Mouse (Mus musculus) mesoderm, embryonic 11.5 days (tissue): ENCODE data around the gene Prpsap2.
A peak's percentile ranks its signal among the peaks of the same experiment; 100 is the strongest.
"Not testable (repeated sequence)": the region's sequence is repeated elsewhere in the genome, so short reads cannot be mapped to it uniquely, and the experiment has no call there.

ENCODE experiments used
- DNase-seq: peaks from one replicate; pipeline ENCODE4 v3.0.0-alpha.2; 2012; ENCODE audit warnings: low read depth, low spot score

Prpsap2 gene

GRCm38 (mm10) chr11:61761584-61762407, at the start of gene Prpsap2:
Gene Prpsap2, minus strand, starts transcription at chr11:61762088.
- peak; percentile 97 for DNase-seq

- DNase-seq, result peak; percentile 27
Observed at GRCm38 (mm10) chr11:61809793-61810192, 47.9 kb upstream of the Prpsap2 start.

DNA sequence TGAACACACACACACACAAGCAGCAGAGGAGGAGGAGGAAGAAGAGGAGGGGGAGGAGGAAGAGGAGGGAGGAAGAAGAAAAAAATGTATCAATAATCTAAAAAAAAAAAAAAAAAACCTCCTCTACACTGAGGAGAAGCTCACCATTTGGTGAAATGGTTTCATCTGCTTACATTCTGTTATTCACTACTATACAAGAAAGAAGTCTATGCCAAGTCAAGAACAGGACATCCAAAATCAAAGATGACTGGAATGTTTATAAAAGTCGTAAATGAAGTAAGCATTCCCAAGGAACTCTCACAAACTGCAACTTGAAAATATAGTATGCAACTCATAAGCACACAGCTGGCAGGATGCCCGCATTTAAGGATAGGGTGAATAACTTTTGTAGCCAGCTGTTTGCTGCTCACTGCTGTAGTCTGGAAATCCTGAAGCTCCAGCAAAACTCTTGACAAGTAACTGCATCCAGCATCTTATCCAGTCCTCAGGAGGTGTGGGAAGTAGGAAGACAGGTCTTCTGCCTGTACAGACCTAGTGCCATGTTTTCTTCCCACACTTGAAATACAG, 46.7 kb upstream of the Prpsap2 start:
- no peak for DNase-seq

DNA sequence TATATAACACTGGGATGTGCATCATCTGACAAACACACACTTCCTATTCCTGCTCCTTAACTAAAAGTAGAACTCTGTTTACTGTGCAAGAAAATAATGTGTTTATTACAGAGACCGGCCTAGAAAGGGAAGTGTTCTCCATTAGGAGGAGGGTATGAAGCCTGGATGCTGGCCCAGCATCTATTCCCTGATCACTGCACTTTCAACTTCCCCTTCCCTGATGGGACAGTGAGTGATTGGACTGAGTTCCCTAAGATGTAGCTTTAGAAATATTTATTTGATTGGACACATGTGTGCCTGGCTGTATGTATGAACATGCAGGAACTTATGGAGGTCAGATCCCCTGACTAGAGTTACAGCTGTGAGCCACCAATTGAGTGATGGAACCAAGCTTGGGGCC, 31.6 kb upstream of the Prpsap2 start:
- no peak for DNase-seq

- no peak for DNase-seq
Observed at GRCm38 (mm10) chr11:61788550-61788949, 26.7 kb upstream of the Prpsap2 start.

GRCm38 (mm10) chr11:61782526-61782925, 20.6 kb upstream of the Prpsap2 start:
- not testable (repeated sequence) for DNase-seq

GRCm38 (mm10) chr11:61774551-61775149, 12.8 kb upstream of the Prpsap2 start:
- no peak for DNase-seq

DNA sequence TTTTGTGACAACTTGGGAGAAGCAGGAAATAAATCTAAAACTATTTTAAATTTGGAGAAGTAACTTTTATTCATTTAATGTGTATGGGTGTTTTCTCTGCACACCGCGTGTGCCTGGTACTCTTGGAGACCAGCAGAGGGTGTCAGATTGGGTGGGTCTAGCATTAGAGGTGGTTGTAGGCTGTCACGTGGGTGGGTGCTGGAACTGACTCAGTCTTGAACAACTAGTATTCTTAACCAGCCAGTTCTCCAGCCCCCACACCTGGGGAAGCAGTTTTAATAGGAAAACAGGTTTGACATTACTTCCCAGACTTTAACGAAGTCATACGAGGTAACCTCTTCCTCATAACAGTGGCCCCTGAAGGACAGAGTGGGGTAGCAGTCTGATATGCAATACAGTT, 1.4 kb downstream of the Prpsap2 start:
- DNase-seq, result no peak

DNA sequence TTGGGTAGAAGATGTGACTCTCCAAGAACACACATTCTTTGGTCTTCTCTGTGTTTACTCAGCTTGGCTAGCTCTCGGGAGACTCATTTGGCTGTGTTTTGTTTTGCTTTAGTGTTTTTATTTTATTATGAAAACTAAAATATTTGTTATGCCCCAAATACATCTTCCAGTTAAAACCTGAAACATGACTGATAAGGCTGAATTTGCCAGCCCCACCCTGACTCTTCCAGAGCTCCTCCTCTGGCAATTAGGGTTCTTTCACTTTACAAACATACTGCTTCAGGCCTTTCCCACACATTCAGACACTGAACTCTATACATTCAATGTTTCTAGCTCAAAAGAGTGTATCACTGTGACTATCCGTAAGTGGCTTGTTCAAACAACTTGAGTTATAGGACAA, 4.7 kb downstream of the Prpsap2 start:
- DNase-seq, result no peak

GRCm38 (mm10) chr11:61751612-61752011, 10.3 kb downstream of the Prpsap2 start:
- DNase-seq, result peak; percentile 6

DNA sequence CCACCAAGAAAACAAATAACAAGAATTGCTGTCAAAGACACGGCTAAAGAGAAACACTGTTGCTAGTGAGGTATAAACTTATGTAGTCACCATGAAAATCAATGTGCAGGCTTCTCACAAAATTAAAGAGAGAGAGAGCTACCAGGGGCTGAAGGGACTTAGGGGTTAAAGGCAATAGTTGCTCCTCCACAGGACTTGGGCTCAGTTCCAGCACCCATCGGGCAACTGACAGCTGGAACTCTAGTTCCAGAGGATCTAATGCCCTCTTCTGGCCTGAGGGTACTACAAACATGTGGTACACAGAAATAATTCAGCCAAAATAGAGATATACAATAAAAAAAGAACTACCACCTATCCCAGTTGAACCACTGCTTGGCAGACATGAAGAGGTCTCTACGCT, 14.7 kb downstream of the Prpsap2 start:
- DNase-seq, result no peak

DNA sequence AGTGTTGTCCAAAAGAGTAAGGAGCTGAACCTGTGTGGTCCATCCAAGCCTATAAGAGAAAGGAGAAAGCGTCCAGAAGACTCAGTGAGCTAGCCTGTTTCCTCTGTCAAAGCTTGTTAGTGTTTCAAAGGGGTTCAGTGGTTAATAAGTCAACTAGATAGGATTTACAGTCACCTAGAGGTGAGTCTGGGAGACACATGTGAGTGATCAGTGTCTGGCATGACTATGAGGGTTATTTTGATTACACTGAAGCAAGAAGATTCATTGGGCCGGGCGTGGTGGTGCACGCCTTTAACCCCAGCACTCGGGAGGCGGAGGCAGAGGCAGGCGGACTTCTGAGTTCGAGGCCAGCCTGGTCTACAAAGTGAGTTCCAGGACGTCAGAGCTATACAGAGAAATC, 16.1 kb downstream of the Prpsap2 start:
- no peak for DNase-seq

- no peak for DNase-seq
Observed at GRCm38 (mm10) chr11:61744460-61744859, 17.4 kb downstream of the Prpsap2 start.

DNA sequence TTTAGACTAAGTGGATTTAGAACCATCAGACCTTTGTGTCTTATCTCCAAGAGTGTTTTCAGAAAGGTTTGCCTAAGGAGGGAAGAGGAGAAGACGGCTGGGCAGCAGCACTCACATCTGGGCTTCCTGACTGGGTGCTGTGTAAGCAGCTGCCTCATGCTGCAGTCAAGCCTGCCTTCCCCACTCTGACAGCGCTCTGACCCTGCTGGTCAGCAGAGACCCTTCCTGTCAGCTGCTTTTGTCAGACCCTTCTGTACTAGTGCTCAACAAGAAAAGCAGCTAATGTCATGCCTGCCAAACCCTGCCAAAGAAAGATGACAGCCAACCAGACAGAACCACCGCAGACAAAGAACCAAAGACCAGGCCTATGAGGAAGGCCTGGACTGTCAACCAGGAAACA, 18.1 kb downstream of the Prpsap2 start:
- no peak for DNase-seq

DNA sequence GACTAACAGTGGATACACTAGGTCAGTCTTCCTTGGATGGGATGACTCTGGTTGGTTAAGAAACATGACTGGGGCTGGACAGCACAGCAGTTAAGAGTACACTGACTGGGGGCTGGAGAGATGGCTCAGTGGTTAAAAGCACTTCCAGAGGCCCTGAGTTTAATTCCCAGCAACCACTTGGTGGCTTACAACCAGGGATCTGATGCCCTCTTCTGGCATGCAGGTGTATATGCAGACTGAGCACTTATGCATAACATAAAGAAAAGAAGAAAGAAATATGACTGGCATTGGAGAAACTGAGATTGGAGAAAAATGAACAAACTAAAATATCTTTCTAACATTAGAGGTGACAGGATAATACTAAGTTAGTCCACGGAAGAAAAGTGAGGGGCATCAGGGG, 21.4 kb downstream of the Prpsap2 start:
- no peak for DNase-seq

DNA sequence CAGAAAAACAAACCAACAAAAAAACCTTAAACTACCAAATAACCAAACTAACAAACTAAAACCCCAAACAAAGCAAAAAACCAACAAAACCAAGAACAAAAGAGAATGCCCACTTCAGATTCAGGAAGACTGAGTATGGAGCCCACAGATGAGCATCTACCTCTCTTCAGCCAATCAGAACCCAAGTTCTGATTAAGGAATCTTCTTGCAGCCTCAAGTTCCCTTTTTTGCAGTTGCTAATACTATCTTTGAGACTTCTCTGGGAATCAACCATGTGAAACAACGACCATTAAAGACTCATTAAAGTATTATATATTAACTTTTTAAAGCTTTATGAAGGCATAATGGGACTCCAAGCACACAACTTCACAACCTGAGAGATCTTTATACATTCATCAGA, 24.6 kb downstream of the Prpsap2 start:
- DNase-seq, result no peak

GRCm38 (mm10) chr11:61732672-61733071, 29.2 kb downstream of the Prpsap2 start:
- DNase-seq, result no peak

DNA sequence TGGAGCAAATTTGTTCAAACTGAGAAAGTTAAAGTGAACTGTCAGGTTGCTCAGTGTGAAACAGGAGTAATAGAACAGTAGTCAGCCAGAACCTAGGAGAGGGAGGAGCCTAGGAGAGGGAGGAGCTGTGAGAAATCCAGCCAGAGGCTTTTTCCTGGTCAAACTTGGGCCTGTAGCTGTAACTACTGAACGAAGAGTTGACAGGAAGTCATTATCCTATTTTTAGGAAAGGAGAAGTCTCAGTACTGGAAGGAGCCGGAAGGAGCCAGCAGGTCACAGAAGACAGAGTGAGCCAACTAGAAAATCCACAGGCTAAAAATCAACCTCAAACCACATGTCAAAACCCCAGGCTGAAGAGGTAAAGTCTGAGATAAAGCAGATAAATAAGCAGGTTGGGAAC, 33.9 kb downstream of the Prpsap2 start:
- DNase-seq, result no peak

GRCm38 (mm10) chr11:61722077-61722476, 39.8 kb downstream of the Prpsap2 start:
- no peak for DNase-seq

DNA sequence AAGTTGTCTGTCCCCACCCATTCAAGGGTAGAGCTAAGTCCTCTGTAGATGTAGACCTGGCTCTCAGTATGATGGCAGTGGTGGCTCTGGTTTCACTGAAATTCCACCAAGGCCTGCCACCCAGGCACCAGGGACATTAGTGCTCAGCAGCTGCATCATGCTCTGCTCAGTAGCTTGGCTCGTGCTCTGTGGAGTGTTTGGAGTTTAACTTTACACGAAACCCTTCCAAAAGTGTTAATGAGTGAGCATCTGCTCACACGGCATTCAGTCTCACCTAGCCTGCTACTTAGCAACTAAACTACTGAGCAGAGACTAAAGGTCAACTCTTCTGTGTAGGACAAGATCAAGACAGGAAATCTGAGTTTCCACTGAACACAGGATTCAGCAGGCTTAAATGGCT, 41.3 kb downstream of the Prpsap2 start, which contains the start of gene Slc5a10:
Gene Slc5a10 (minus strand): TSS at position 191 of the 400 bp plus-strand sequence.
- no peak for DNase-seq

DNA sequence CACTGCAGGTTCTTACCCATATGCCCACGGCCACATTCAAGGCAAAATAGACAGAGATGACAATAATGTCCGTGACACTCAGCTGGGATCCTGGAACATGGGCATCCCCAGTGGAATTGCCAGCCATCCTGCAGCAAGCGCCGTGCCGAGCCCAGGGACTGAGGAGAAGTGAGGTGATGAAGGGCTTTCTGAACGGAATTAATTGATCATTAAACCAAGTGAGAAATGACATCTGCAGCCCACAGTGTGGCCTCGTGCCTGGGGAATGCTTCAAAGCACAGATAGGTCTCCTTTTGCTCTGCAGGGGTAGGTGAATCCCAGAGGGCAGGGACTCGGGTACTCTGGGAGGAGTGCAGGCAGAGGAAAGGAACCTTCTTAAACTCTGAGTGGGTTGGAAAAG, 42.1 kb downstream of the Prpsap2 start:
- DNase-seq, result no peak

DNA sequence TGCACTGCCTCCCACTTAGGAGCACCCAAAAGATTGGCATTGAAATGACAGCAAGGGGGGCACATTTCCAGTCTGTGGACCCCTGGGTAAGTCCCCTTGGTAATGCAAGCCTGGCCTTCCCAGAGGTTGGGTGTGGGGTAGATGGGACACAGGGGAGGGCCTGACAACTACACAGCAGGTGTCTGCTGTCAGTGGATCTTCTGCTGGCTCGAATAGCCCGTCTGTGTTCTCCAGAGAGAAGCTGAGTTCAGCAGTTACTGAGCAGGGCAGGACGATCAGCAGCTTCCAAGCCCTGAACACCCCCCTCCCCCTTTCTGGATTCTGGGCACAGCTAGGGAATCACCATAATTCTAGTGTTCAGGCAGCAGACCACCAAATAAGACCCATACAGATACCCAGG, 42.5 kb downstream of the Prpsap2 start:
- no peak for DNase-seq

DNA sequence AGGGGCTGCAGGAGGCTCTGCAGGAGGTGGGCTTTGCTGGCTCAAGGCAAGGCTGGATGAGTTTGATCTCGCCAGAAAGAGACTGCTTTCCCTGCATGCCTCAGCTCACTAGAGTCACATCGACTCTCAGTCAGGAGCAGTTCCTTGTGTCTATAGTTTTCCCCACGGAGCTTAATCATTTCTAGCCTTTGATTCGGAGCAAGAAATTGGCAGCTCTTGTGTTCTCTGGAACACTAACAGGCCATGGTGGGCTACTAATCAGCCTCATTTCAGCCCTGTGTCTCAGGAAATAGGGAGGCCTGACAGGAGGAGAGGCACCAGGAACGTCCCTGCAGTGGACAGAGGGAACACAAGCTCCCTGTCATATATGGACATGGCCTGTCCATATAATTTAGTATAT, 43.9 kb downstream of the Prpsap2 start:
- DNase-seq, result no peak
